ENCODE assay signal across 14 mouse cellular contexts in genomic region chr6:17295116-17295515, GRCm38 (mm10).
"Had no signal": no experiment of that assay in that cellular context is flagged by ENCODE, and none has a peak within 500 bp of the region (broad histone marks: within the 10 kb centered on the region; RNA-seq: fewer than 3 reads in every experiment).

No protein-coding gene starts in this region.

- H3K9me3 ChIP-seq: midbrain, embryonic 10.5 days; midbrain, embryonic 12.5 days; neural tube, embryonic 12.5 days had no signal

- DNase-seq: lung, adult 18-20 months; lung, embryonic 14.5 days; lung, postnatal 10 days; lung, postnatal 4 days; midbrain, embryonic 14.5 days; right cerebral cortex, postnatal 14 days; right cerebral cortex, postnatal 4 days; spleen, adult 18-20 months; thymus, adult 18-20 months; thymus, postnatal 14 days; thymus, postnatal 36 days had no signal

- H3K27me3 ChIP-seq: midbrain, embryonic 12.5 days; neural tube, embryonic 12.5 days had no signal

- H3K4me1 ChIP-seq: neural tube, embryonic 12.5 days had no signal

- H3K36me3 ChIP-seq: midbrain, embryonic 10.5 days; midbrain, embryonic 12.5 days; neural tube, embryonic 12.5 days had no signal

- H3K27ac ChIP-seq: midbrain, embryonic 10.5 days; midbrain, embryonic 12.5 days; neural tube, embryonic 12.5 days had no signal

- H3K4me2 ChIP-seq: lung, embryonic 14.5 days; midbrain, embryonic 12.5 days; neural tube, embryonic 12.5 days had no signal

- H3K4me3 ChIP-seq: midbrain, embryonic 10.5 days; midbrain, embryonic 12.5 days; neural tube, embryonic 12.5 days had no signal

- H3K9ac ChIP-seq: lung, embryonic 14.5 days; midbrain, embryonic 12.5 days; neural tube, embryonic 12.5 days had no signal
